Mouse (Mus musculus): ENCODE measurements around the gene Cmpk1.

DNA sequence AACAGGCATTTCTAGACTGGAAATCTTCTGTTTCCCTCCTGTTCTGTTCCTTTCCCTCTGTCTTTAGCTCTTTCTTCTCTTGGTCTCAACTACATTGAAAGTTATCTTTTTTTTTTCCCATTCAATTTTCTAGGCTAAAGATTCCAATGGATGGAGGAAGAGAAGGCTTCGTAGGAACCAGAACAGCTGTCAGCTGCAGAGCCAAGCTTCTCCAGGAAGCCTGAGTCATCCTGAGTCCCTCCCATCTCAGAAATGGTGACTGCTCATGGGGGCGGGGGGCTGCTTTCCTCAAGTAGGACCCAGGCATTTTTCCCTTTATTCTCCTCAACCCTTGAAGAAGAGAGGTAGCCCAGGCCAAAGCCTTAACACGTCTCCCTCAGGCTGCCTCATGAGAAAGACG is 71.0 kb downstream of the Cmpk1 start:
- TF ChIP-seq CTCF (IDR thresholded peaks at IDR 0.05) (no peak), POLR2A (IDR thresholded peaks at IDR 0.05; ENCODE audit: insufficient read depth, low read depth, low read length) (no peak), EP300 (IDR thresholded peaks at IDR 0.05; ENCODE audit: insufficient read depth, low read depth, low read length) (no peak)
